Mouse (Mus musculus) liver, embryonic 16.5 days (tissue): ENCODE data around the gene Eya2. TPM values are rescaled to one million over a fixed set of nuclear protein-coding genes. Genes with fewer than 3 reads are reported as not detected.

Source experiments
- ATAC-seq: fragments of 200-750 bp; cut with Nextera tagmentation; 2 replicates; pipeline ENCODE4 v1.8.0; 2017; ENCODE audit warnings: low read depth, mild to moderate bottlenecking, moderate number of reproducible peaks, moderate library complexity
- H3K27ac ChIP-seq: fragments of 300-500 bp; sonication (generic); 2 replicates; pipeline ENCODE4 v1.5.1; 2014; ENCODE audit warnings: mild to moderate bottlenecking, low read length
- H3K27me3 ChIP-seq: fragments of 300-500 bp; sonication (generic); 2 replicates; pipeline ENCODE4 v1.6.1; 2014; ENCODE audit warnings: low read depth, low read length, mixed read lengths; ENCODE audit not compliant: control insufficient read depth, insufficient read depth
- H3K36me3 ChIP-seq: fragments of 300-500 bp; sonication (generic); 2 replicates; pipeline ENCODE4 v1.6.1; 2014; ENCODE audit warnings: mild to moderate bottlenecking; ENCODE audit not compliant: control insufficient read depth, insufficient read depth
- H3K4me1 ChIP-seq: fragments of 300-500 bp; sonication (generic); 2 replicates; pipeline ENCODE4 v1.6.1; 2014; ENCODE audit warnings: low read depth, low read length, mixed read lengths; ENCODE audit not compliant: control insufficient read depth
- H3K4me2 ChIP-seq: fragments of 300-500 bp; sonication (generic); 2 replicates; pipeline ENCODE4 v1.6.1; 2014; ENCODE audit warnings: low read depth, low read length, mixed read lengths
- H3K4me3 ChIP-seq: fragments of 300-500 bp; sonication (generic); 2 replicates; pipeline ENCODE4 v1.5.1; 2014; ENCODE audit warnings: low read depth, mild to moderate bottlenecking, low read length
- H3K9ac ChIP-seq: fragments of 300-500 bp; sonication (generic); 2 replicates; pipeline ENCODE4 v1.6.1; 2014; ENCODE audit warnings: low read depth, low read length
- H3K9me3 ChIP-seq: fragments of 300-500 bp; sonication (generic); replicated peaks from 2 replicates; pipeline ENCODE4 v1.6.1; 2016; ENCODE audit warnings: low read length; ENCODE audit not compliant: control insufficient read depth
- WGBS: fragments of 180-500 bp; shearing (Covaris S2); extraction: QIAGEN DNeasy Blood & Tissue Kit; methylation state at CpG from one replicate; pipeline ENCODE4 v1.1.7; 2014; ENCODE audit not compliant: insufficient replicate concordance; 5-methylcytosine and 5-hydroxymethylcytosine counted together
- polyA plus RNA-seq: library from polyadenylated mRNA; unstranded; fragments of >200 nt; fragmentation: Nextera tagmentation; extraction: Ambion mirVana; gene quantifications from 2 replicates; pipeline ENCODE4 v1.2.1, GENCODE M21; 2015

The Eya2 gene
- polyA plus RNA-seq, 1 experiment from 2014 or later = 0.22 TPM

- Histone ChIP-seq H3K27me3 (no peaks in the 10 kb centered on the region), H3K4me1 (no peaks in the 10 kb centered on the region), H3K27ac (no peak overlapping the region), H3K4me3 (no peak overlapping the region), H3K36me3 (no peaks in the 10 kb centered on the region), H3K4me2 (no peak overlapping the region), H3K9me3 (no peaks in the 10 kb centered on the region), H3K9ac (no peak overlapping the region)
- ATAC-seq = no peak
- WGBS = 73% methylated on average over 8 of the region's 8 CpGs
Observed at GRCm38 (mm10) chr2:165583044-165583443, 11.8 kb upstream of the Eya2 start.

GRCm38 (mm10) chr2:165583518-165583917, 11.3 kb upstream of the Eya2 start:
- no peak for ATAC-seq
- Histone ChIP-seq H3K27me3 (no peaks in the 10 kb centered on the region), H3K27ac (no peak overlapping the region), H3K36me3 (no peaks in the 10 kb centered on the region), H3K4me1 (no peaks in the 10 kb centered on the region), H3K9me3 (no peaks in the 10 kb centered on the region), H3K4me3 (no peak overlapping the region), H3K4me2 (no peak overlapping the region), H3K9ac (no peak overlapping the region)
- 69% methylated on average over 4 of the region's 4 CpGs for WGBS

- Histone ChIP-seq H3K4me2 (no peak overlapping the region), H3K4me3 (no peak overlapping the region), H3K4me1 (no peaks in the 10 kb centered on the region), H3K9ac (no peak overlapping the region), H3K9me3 (no peaks in the 10 kb centered on the region), H3K27ac (no peak overlapping the region), H3K27me3 (no peaks in the 10 kb centered on the region), H3K36me3 (no peaks in the 10 kb centered on the region)
- ATAC-seq = no peak
- WGBS = 51% methylated on average over 3 of the region's 3 CpGs
Observed at GRCm38 (mm10) chr2:165584563-165584962, 10.3 kb upstream of the Eya2 start.

GRCm38 (mm10) chr2:165590742-165591141, 4.1 kb upstream of the Eya2 start:
- Histone ChIP-seq H3K27ac (no peak overlapping the region), H3K4me1 (no peaks in the 10 kb centered on the region), H3K36me3 (no peaks in the 10 kb centered on the region), H3K4me3 (no peak overlapping the region), H3K27me3 (peaks cover 19% of the 10 kb centered on the region), H3K9ac (no peak overlapping the region), H3K4me2 (no peak overlapping the region), H3K9me3 (no peaks in the 10 kb centered on the region)
- WGBS = 75% methylated on average over 16 of the region's 16 CpGs
- no peak for ATAC-seq

GRCm38 (mm10) chr2:165593763-165594162, 1.1 kb upstream of the Eya2 start:
- ATAC-seq = no peak
- 44% methylated on average over 2 of the region's 2 CpGs for WGBS
- H3K4me1 ChIP-seq = no peaks in the 10 kb centered on the region
- H3K27ac ChIP-seq = no peak overlapping the region
- no peak overlapping the region for H3K4me2 ChIP-seq
- H3K27me3 ChIP-seq = peaks cover 35% of the 10 kb centered on the region
- H3K36me3 ChIP-seq = no peaks in the 10 kb centered on the region
- H3K4me3 ChIP-seq = no peak overlapping the region
- H3K9me3 ChIP-seq = no peaks in the 10 kb centered on the region
- H3K9ac ChIP-seq = no peak overlapping the region

GRCm38 (mm10) chr2:165595676-165596070, 841 bp downstream of the Eya2 start:
- no peaks in the 10 kb centered on the region for H3K9me3 ChIP-seq
- no peak overlapping the region for H3K27ac ChIP-seq
- no peaks in the 10 kb centered on the region for H3K36me3 ChIP-seq
- ATAC-seq = no peak
- no peak overlapping the region for H3K4me3 ChIP-seq
- H3K9ac ChIP-seq = no peak overlapping the region
- no peak overlapping the region for H3K4me2 ChIP-seq
- 8% methylated on average over 13 of the region's 13 CpGs for WGBS
- no peaks in the 10 kb centered on the region for H3K4me1 ChIP-seq
- peaks cover 35% of the 10 kb centered on the region for H3K27me3 ChIP-seq

GRCm38 (mm10) chr2:165596141-165596540, 1.3 kb downstream of the Eya2 start:
- WGBS = 28% methylated on average over 11 of the region's 11 CpGs
- H3K4me3 ChIP-seq = no peak overlapping the region
- no peak for ATAC-seq
- H3K4me1 ChIP-seq = no peaks in the 10 kb centered on the region
- no peaks in the 10 kb centered on the region for H3K9me3 ChIP-seq
- H3K36me3 ChIP-seq = no peaks in the 10 kb centered on the region
- no peak overlapping the region for H3K27ac ChIP-seq
- H3K9ac ChIP-seq = no peak overlapping the region
- H3K4me2 ChIP-seq = no peak overlapping the region
- peaks cover 35% of the 10 kb centered on the region for H3K27me3 ChIP-seq

GRCm38 (mm10) chr2:165597536-165597935, 2.7 kb downstream of the Eya2 start:
- no peaks in the 10 kb centered on the region for H3K4me1 ChIP-seq
- 62% methylated on average over 6 of the region's 6 CpGs for WGBS

GRCm38 (mm10) chr2:165598139-165598538, 3.3 kb downstream of the Eya2 start:
- H3K9ac ChIP-seq = no peak overlapping the region
- ATAC-seq = no peak
- H3K36me3 ChIP-seq = no peaks in the 10 kb centered on the region
- no peaks in the 10 kb centered on the region for H3K4me1 ChIP-seq
- H3K4me3 ChIP-seq = no peak overlapping the region
- 29% methylated on average over 5 of the region's 5 CpGs for WGBS
- H3K27me3 ChIP-seq = peaks cover 35% of the 10 kb centered on the region
- H3K4me2 ChIP-seq = no peak overlapping the region
- no peak overlapping the region for H3K27ac ChIP-seq
- H3K9me3 ChIP-seq = no peaks in the 10 kb centered on the region

More at GRCm38 (mm10) chr2:165597536-165597935, 2.7 kb downstream of the Eya2 start:
- Histone ChIP-seq H3K36me3 (no peaks in the 10 kb centered on the region), H3K4me2 (no peak overlapping the region), H3K27ac (no peak overlapping the region), H3K4me3 (no peak overlapping the region), H3K27me3 (peaks cover 35% of the 10 kb centered on the region), H3K9me3 (no peaks in the 10 kb centered on the region), H3K9ac (no peak overlapping the region)
- no peak for ATAC-seq
